Mouse (Mus musculus) G1E (cell line): ENCODE measurements around the gene Bri3bp. TPM values are rescaled to one million over a fixed set of nuclear protein-coding genes. Genes with fewer than 3 reads are reported as not detected.

Experiments used
- ATAC-seq: 2 replicates; pipeline ENCODE4 v1.8.0; 2016; ENCODE audit warnings: mild to moderate bottlenecking; ENCODE audit not compliant: insufficient number of reproducible peaks, poor library complexity, low FRiP score, severe bottlenecking; ENCODE audit errors: extremely low read depth
- DNase-seq: peaks from one replicate; pipeline ENCODE4 v3.0.0; 2012; ENCODE audit warnings: low spot score
- H3K27me3 ChIP-seq: 2 replicates; pipeline ENCODE4 v1.6.1; 2012; ENCODE audit warnings: mild to moderate bottlenecking, low read length, inconsistent platforms; ENCODE audit not compliant: insufficient read depth
- H3K36me3 ChIP-seq: replicated peaks from 2 replicates; pipeline ENCODE3; 2012; ENCODE audit warnings: mild to moderate bottlenecking, inconsistent platforms
- H3K4me1 ChIP-seq: 2 replicates; pipeline ENCODE4 v1.6.1; 2012; ENCODE audit warnings: low read depth, low read length, inconsistent platforms, mixed read lengths; ENCODE audit not compliant: insufficient read depth
- H3K4me3 ChIP-seq: 2 replicates; pipeline ENCODE4 v1.5.1; 2012; ENCODE audit warnings: low read depth, mild to moderate bottlenecking, inconsistent platforms, low read length, moderate library complexity, mixed read lengths
- H3K9me3 ChIP-seq: replicated peaks from 2 replicates; pipeline ENCODE4 v1.6.1; 2012; ENCODE audit warnings: inconsistent platforms
- CTCF ChIP-seq: IDR thresholded peaks from 2 replicates; pipeline ENCODE4 v1.5.1; 2012; ENCODE audit warnings: low read depth, low read length, inconsistent platforms, mixed read lengths
- GATA1 ChIP-seq: IDR thresholded peaks from 2 replicates; pipeline ENCODE4 v1.6.1; 2012; ENCODE audit warnings: borderline replicate concordance, low read length, inconsistent platforms, mixed read lengths
- GATA2 ChIP-seq: IDR thresholded peaks from 2 replicates; pipeline ENCODE4 v1.6.1; 2012; ENCODE audit warnings: low read depth, low read length, inconsistent platforms, borderline replicate concordance
- POLR2AphosphoS5 ChIP-seq: IDR thresholded peaks from 2 replicates; pipeline ENCODE4 v1.6.1; 2012; ENCODE audit warnings: low read depth, low read length, inconsistent platforms; ENCODE audit not compliant: insufficient replicate concordance
- TAL1 ChIP-seq: conservative IDR thresholded peaks from 2 replicates; pipeline ENCODE4 v1.6.1; 2012; ENCODE audit warnings: low read depth, low read length, inconsistent platforms, mixed read lengths
- polyA plus RNA-seq: library from polyadenylated mRNA; stranded (reverse); fragments of >175 nt; gene quantifications from 2 replicates; pipeline ENCODE4 v1.2.3, GENCODE M21; 2012
- total RNA-seq, 2 experiments: library from RNA; stranded (forward) in 1 of 2; stranded (reverse) in 1 of 2; fragments of 200-1000 nt in 1 of 2; fragments of >200 nt in 1 of 2; fragmentation: Nextera tagmentation in 1 of 2; gene quantifications; 2 replicates each; pipeline ENCODE4 v1.2.3; 2014 to 2017

Bri3bp gene
- total and polyA plus RNA-seq, 3 experiments: 14.6 to 76.6 (median 50.1) TPM

DNA sequence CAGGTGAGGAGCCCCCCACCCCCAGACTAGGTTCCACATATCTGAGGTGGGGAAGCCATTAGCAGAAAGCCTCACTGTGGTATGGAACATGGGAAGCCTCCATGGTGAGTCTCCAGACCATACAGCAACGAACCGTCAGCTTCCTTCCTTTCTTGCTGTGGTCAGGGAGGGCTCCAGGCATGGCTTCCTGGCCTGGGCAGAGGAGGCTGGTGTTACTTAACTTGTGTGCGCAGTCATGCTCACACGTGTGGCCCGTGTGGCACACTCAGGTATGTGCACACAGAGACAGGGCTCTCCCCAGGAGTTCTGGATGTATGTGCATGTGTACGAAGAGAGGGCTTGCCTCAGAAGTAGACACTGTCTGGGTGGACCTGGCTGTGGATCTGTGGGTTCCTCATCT, 62.3 kb downstream of the Bri3bp start:
- no peak for DNase-seq

DNA sequence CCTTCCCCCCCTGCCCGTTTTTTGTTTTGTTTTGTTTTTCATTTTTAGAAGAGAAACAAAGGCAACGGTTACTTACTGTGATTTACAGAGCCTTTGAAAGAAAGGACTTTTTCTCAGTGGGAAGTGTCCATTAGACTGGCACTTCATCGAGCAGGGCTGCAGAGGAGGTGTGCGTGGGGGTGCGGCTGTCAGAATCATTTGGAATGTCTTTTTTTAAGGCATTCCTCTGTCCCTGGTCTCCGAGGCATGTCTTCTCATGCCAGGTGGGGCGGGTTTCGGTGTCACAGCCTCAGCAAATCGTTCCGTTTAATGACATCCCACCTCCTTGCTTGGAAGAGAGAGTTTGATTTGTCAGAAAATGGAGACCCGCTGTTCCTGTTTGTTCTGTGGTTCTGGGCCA, 63.3 kb downstream of the Bri3bp start:
- DNase-seq: no peak
- no peak for TF ChIP-seq CTCF
- no peak for TF ChIP-seq POLR2AphosphoS5
- no peak for TF ChIP-seq GATA1

More for the DNA sequence above, 62.3 kb downstream of the Bri3bp start:
- Histone ChIP-seq H3K4me1 (peaks cover 5% of the 10 kb centered on the region; the same call in 1 of the 2 replicates), H3K27me3 (no peaks in the 10 kb centered on the region), H3K4me3 (no peak overlapping the region), H3K9me3 (no peaks in the 10 kb centered on the region), H3K36me3 (peaks cover 85% of the 10 kb centered on the region)
- no peak for ATAC-seq
- TF ChIP-seq GATA2 (no peak), POLR2AphosphoS5 (no peak), TAL1 (no peak), GATA1 (no peak), CTCF (no peak)

DNA sequence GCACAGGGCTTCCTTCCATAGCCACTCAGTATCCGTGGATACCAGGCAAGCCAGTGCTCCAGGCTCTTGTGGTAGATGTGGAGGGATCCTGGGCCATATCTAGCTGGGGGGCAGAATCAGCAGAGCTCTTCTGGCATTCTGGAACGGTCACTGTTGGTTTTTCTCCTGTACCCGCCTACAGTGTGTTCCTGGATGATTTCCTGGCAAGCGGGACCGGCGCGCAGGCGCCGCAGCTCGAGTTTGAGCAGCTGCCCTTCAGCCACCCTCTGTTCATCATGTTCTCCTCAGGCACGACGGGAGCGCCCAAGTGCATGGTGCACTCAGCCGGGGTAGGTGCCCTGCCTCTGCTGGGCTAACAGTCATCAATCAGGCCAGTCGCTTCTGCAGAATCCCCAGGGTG, 64.6 kb downstream of the Bri3bp start:
- no peak overlapping the region for H3K4me3 ChIP-seq
- DNase-seq (no peak), ATAC-seq (no peak)
- peaks cover 5% of the 10 kb centered on the region; the same call in 1 of the 2 replicates for H3K4me1 ChIP-seq
- no peaks in the 10 kb centered on the region for H3K9me3 ChIP-seq
- H3K27me3 ChIP-seq: no peaks in the 10 kb centered on the region
- peaks cover 83% of the 10 kb centered on the region for H3K36me3 ChIP-seq
- TF ChIP-seq POLR2AphosphoS5 (no peak), GATA2 (no peak), GATA1 (no peak)

More for the DNA sequence above, 63.3 kb downstream of the Bri3bp start:
- H3K27me3 ChIP-seq: no peaks in the 10 kb centered on the region
- H3K9me3 ChIP-seq: no peaks in the 10 kb centered on the region
- peaks cover 84% of the 10 kb centered on the region for H3K36me3 ChIP-seq
- peaks cover 5% of the 10 kb centered on the region; the same call in 1 of the 2 replicates for H3K4me1 ChIP-seq
- H3K4me3 ChIP-seq: no peak overlapping the region
- no peak for ATAC-seq

DNA sequence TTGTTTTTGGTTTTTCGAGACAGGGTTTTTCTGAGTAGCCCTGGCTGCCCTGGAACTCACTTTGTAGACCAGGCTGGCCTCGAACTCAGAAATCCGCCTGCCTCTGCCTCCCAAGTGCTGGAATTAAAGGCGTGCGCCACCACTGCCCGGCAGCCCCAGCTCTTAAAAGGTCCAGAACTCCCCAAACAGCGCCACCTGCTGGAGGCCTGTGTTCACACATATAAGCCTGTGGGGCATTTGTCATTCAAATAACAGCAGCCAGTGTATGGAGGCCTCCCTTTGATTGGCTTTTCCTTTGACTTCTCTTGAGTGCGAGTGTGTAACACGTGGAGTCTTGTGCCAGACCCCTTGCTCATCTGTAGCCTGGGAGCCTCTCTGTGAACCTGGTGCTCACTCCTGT, 66.2 kb downstream of the Bri3bp start:
- Histone ChIP-seq H3K4me1 (no peaks in the 10 kb centered on the region), H3K36me3 (peaks cover 85% of the 10 kb centered on the region), H3K4me3 (no peak overlapping the region), H3K9me3 (no peaks in the 10 kb centered on the region), H3K27me3 (no peaks in the 10 kb centered on the region)
- TF ChIP-seq GATA2 (no peak), TAL1 (no peak), CTCF (no peak), GATA1 (no peak), POLR2AphosphoS5 (no peak)
- no peak for ATAC-seq
- no peak for DNase-seq

DNA sequence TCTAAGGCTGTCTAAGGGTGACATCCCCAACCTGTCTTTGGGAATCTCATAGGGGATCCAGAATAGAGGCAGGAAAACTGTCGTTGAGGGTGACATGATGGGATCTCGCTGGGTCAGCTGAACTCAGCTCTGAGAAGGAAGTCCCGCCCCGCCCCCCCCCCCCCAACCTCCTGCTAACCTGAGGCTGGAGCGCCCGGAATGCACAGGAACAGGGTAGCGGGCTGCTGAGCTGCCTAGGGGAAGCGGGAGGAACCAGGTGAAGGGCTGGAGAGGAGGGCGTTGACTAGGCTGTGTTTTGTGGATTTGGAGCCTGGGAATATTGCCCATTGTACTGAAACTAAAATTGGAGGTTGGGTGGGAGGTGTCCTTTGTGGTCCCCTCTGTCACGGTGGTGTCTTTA, 66.6 kb downstream of the Bri3bp start:
- no peak for TF ChIP-seq GATA1
- no peak for TF ChIP-seq CTCF
- TF ChIP-seq GATA2: no peak
- no peak for TF ChIP-seq POLR2AphosphoS5
- no peak for TF ChIP-seq TAL1

DNA sequence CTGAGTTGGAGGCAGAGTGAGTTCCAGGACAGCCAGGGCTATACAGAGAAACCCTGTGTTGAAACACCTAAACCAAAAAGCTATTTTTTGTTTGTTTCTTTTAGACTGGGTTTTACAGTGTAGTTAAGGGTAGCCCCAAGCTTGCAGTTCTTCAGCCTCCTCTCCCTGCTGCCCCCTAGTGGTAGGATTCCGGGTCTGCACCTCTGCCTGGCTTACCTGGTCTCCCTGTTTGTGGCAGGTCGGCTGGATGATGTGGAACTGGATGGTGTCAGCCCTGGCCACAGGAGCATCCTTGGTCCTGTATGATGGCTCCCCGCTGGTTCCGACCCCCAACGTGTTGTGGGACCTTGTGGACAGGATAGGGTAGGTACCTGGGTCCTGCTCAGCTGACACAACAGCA, 68.2 kb downstream of the Bri3bp start:
- ATAC-seq (0 out of 2 replicates have a peak, but pooled peaks have one; percentile 61), DNase-seq (peak; percentile 50)
- Histone ChIP-seq H3K4me3 (no peak overlapping the region), H3K27me3 (no peaks in the 10 kb centered on the region), H3K4me1 (no peaks in the 10 kb centered on the region), H3K9me3 (no peaks in the 10 kb centered on the region), H3K36me3 (peaks cover 85% of the 10 kb centered on the region)
- TF ChIP-seq CTCF: peak; percentile 89
- no peak for TF ChIP-seq GATA2
- no peak for TF ChIP-seq POLR2AphosphoS5
- TF ChIP-seq TAL1: no peak
- TF ChIP-seq GATA1: no peak

More for the DNA sequence above, 66.6 kb downstream of the Bri3bp start:
- DNase-seq (no peak), ATAC-seq (no peak)
- Histone ChIP-seq H3K4me1 (no peaks in the 10 kb centered on the region), H3K36me3 (peaks cover 85% of the 10 kb centered on the region), H3K4me3 (no peak overlapping the region), H3K9me3 (no peaks in the 10 kb centered on the region), H3K27me3 (no peaks in the 10 kb centered on the region)

Other genes starting within 250 kb of the Bri3bp start
- 68.3 and 87.9 TPM in 2 replicates for gene Scarb1, start 100.5 kb upstream of the Bri3bp start, total RNA-seq (2014; fragmentation: Nextera tagmentation)
- gene Scarb1, start 100.5 kb upstream of the Bri3bp start, total RNA-seq (2017): 38.0 and 42.9 TPM in 2 replicates
- 37.4 and 43.7 TPM in 2 replicates for gene Scarb1, start 100.5 kb upstream of the Bri3bp start, polyA plus RNA-seq
- gene Gm10382, start 52.2 kb upstream of the Bri3bp start, total RNA-seq (2014; fragmentation: Nextera tagmentation): not detected in 2 replicates
- not detected in 2 replicates for gene Gm10382, start 52.2 kb upstream of the Bri3bp start, total RNA-seq (2017)
- gene Gm10382, start 52.2 kb upstream of the Bri3bp start, polyA plus RNA-seq: 0.22 and 0.45 TPM in 2 replicates
- 477 and 495 TPM in 2 replicates for gene Ubc, start 51.4 kb upstream of the Bri3bp start, total RNA-seq (2014; fragmentation: Nextera tagmentation)
- 212 and 267 TPM in 2 replicates for gene Ubc, start 51.4 kb upstream of the Bri3bp start, total RNA-seq (2017)
- 28.0 and 92.4 TPM in 2 replicates for gene Ubc, start 51.4 kb upstream of the Bri3bp start, polyA plus RNA-seq
- 29.0 and 30.3 TPM in 2 replicates for gene Dhx37, start 7.4 kb upstream of the Bri3bp start, total RNA-seq (2014; fragmentation: Nextera tagmentation)
- 32.2 and 36.5 TPM in 2 replicates for gene Dhx37, start 7.4 kb upstream of the Bri3bp start, total RNA-seq (2017)
- 112 and 117 TPM in 2 replicates for gene Dhx37, start 7.4 kb upstream of the Bri3bp start, polyA plus RNA-seq
- 3.3 and 4.4 TPM in 2 replicates for gene Aacs, start 34.2 kb downstream of the Bri3bp start, total RNA-seq (2014; fragmentation: Nextera tagmentation)
- gene Aacs, start 34.2 kb downstream of the Bri3bp start, total RNA-seq (2017): 15.3 and 15.7 TPM in 2 replicates
- 27.1 and 28.3 TPM in 2 replicates for gene Aacs, start 34.2 kb downstream of the Bri3bp start, polyA plus RNA-seq
- 0.19 TPM in 1 of 2 replicates, not detected in the other for gene Tmem132b, start 90.2 kb downstream of the Bri3bp start, total RNA-seq (2014; fragmentation: Nextera tagmentation)
- gene Tmem132b, start 90.2 kb downstream of the Bri3bp start, total RNA-seq (2017): 0.11 TPM in 1 of 2 replicates, not detected in the other
- gene Tmem132b, start 90.2 kb downstream of the Bri3bp start, polyA plus RNA-seq: not detected in 2 replicates